In genomic region chr3:27617237-27617499, GRCm38 (mm10) we compare ENCODE assay signal across 12 mouse cellular contexts.
DNase-seq lines count a peak whose midpoint lies in the region; ATAC-seq and TF ChIP-seq lines count a peak whose summit lies in the region.
"Had no signal": no experiment of that assay in that cellular context is flagged by ENCODE, and none has a peak within 500 bp of the region (broad histone marks: within the 10 kb centered on the region; RNA-seq: fewer than 3 reads in every experiment).

No protein-coding gene starts in this region.

- H3K36me3 ChIP-seq in heart, embryonic 14.5 days (ENCODE audit: control insufficient read depth, insufficient read depth, low read length) = peaks cover 24% of the 10 kb centered on the region
- H3K36me3 ChIP-seq in spleen, adult 2 months (ENCODE audit: control insufficient read depth, insufficient read depth, low read length) = no peaks in the 10 kb centered on the region
- no peaks in the 10 kb centered on the region; the same call in 1 of the 2 replicates for H3K36me3 ChIP-seq in liver, embryonic 13.5 days
- H3K36me3 ChIP-seq: hindbrain, embryonic 12.5 days; midbrain, embryonic 13.5 days had no signal

- no peaks in the 10 kb centered on the region for H3K9me3 ChIP-seq in heart, embryonic 14.5 days (ENCODE audit: control insufficient read depth, low read length)
- H3K9me3 ChIP-seq in liver, embryonic 13.5 days (replicated peaks) = no peaks in the 10 kb centered on the region
- H3K9me3 ChIP-seq: hindbrain, embryonic 12.5 days; midbrain, embryonic 13.5 days had no signal

- H3K27me3 ChIP-seq in heart, embryonic 14.5 days (ENCODE audit: control insufficient read depth, insufficient read depth, low read length) = no peaks in the 10 kb centered on the region
- H3K27me3 ChIP-seq in spleen, adult 2 months (ENCODE audit: control insufficient read depth, insufficient read depth, low read length) = no peaks in the 10 kb centered on the region
- no peaks in the 10 kb centered on the region for H3K27me3 ChIP-seq in liver, embryonic 13.5 days
- H3K27me3 ChIP-seq: hindbrain, embryonic 12.5 days; midbrain, embryonic 13.5 days; Patski had no signal

- H3K27ac ChIP-seq in heart, embryonic 14.5 days (replicated peaks in 1 of 2; ENCODE audit: control insufficient read depth in 1 of 2, insufficient read depth in 1 of 2, low read depth in 2 of 2, low read length in 2 of 2) = peak overlapping the region; percentile 50 to 51; a peak in 3 of 4 replicates
- H3K27ac ChIP-seq in spleen, adult 2 months (ENCODE audit: insufficient read depth, low read length) = peak overlapping the region; percentile 38
- H3K27ac ChIP-seq in liver, embryonic 13.5 days = peak overlapping the region; percentile 43; the same call in 1 of the 2 replicates
- H3K27ac ChIP-seq: hindbrain, embryonic 12.5 days; midbrain, embryonic 13.5 days had no signal

- H3K4me1 ChIP-seq in heart, embryonic 14.5 days (ENCODE audit: control insufficient read depth in 2 of 2, insufficient read depth in 2 of 2, low read length in 2 of 2) = peaks cover 24 to 28% of the 10 kb centered on the region in 2 experiments
- no peaks in the 10 kb centered on the region for H3K4me1 ChIP-seq in spleen, adult 2 months (ENCODE audit: control insufficient read depth, insufficient read depth, insufficient read length)
- peaks cover 53% of the 10 kb centered on the region for H3K4me1 ChIP-seq in liver, embryonic 13.5 days (replicated peaks)

- peak overlapping the region; percentile 8; the same call in 1 of the 2 replicates for H3K9ac ChIP-seq in heart, embryonic 14.5 days (ENCODE audit: low read length)
- no peak overlapping the region for H3K9ac ChIP-seq in liver, embryonic 13.5 days
- H3K9ac ChIP-seq: hindbrain, embryonic 12.5 days; midbrain, embryonic 13.5 days had no signal

- no peak for ATAC-seq in heart, embryonic 14.5 days (ENCODE audit: insufficient number of reproducible peaks, insufficient read depth, low FRiP score, low read depth)
- no peak for ATAC-seq in liver, embryonic 13.5 days (ENCODE audit: low read depth)
- no peak for ATAC-seq in megakaryocyte-erythroid progenitor cell, adult 5-6 weeks (replicated peaks; ENCODE audit: low FRiP score, low TSS enrichment, poor library complexity, severe bottlenecking)
- ATAC-seq: midbrain, embryonic 13.5 days had no signal

- WGBS in heart, embryonic 14.5 days = 62% methylated on average over 1 of the region's 1 CpGs
- WGBS in spleen, adult 2 months = 78% methylated on average over 1 of the region's 1 CpGs
- WGBS in liver, embryonic 13.5 days (ENCODE audit: insufficient replicate concordance) = 50% methylated on average over 1 of the region's 1 CpGs

- H3K4me2 ChIP-seq in heart, embryonic 14.5 days (ENCODE audit: low read length) = no peak overlapping the region
- H3K4me2 ChIP-seq in liver, embryonic 13.5 days = no peak overlapping the region
- H3K4me2 ChIP-seq: hindbrain, embryonic 12.5 days; midbrain, embryonic 13.5 days had no signal

- H3K4me3 ChIP-seq in heart, embryonic 14.5 days (ENCODE audit: control insufficient read depth in 1 of 2, insufficient read depth in 1 of 2, low read depth in 1 of 2, low read length in 2 of 2) = no peak overlapping the region
- no peak overlapping the region for H3K4me3 ChIP-seq in spleen, adult 2 months (ENCODE audit: extremely low read depth, insufficient read depth, insufficient read length)
- H3K4me3 ChIP-seq in liver, embryonic 13.5 days (replicated peaks) = no peak overlapping the region
- H3K4me3 ChIP-seq: hindbrain, embryonic 12.5 days; midbrain, embryonic 13.5 days had no signal

- TF ChIP-seq CTCF in spleen, adult 2 months (IDR thresholded peaks at IDR 0.05; ENCODE audit: extremely low read depth, insufficient read depth, insufficient read length, insufficient replicate concordance) = no peak

- no peak for DNase-seq in heart, postnatal 4 days
- DNase-seq in spleen, adult 2 months (ENCODE audit: low read depth in 1 of 2, low spot score in 2 of 2) = no peak
- no peak for DNase-seq in spleen, postnatal 36 days (ENCODE audit: low spot score in 2 of 2)
- DNase-seq in liver, embryonic 13.5 days = no peak
- DNase-seq in cerebellum, adult 8-10 months = no peak
- no peak for DNase-seq in layer of hippocampus, postnatal 10 days (ENCODE audit: low spot score in 2 of 2)
- DNase-seq: thymus, postnatal 25 days had no signal

- no peak for TF ChIP-seq POLR2A in spleen, adult 2 months (IDR thresholded peaks at IDR 0.05; ENCODE audit: low read depth, low read length)
